ENCODE assay signal across 21 mouse cellular contexts in the genomic region with DNA sequence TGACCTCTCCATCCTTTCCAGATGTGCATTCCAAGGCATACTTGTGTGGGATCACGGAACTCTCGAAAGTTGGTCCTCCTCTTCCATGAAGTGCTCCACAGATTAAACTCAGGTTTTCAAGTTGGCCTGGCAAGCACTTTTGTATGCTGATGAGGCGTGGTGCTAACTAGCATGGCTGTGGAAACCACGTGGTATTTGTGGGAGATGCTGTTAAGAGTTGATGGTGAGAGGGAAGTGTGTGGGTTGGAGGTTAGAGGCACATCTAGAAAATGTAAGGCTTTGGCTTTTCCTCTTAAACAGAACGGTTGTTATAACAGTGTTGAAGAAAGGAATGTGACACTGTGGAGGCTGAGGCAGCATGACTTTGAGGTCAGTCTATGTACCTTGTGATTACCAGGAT. TPM values are rescaled to one million over a fixed set of nuclear protein-coding genes. Genes with fewer than 3 reads are reported as not detected.
DNase-seq lines count a peak whose midpoint lies in the region; ATAC-seq and TF ChIP-seq lines count a peak whose summit lies in the region.
"Had no signal": no experiment of that assay in that cellular context is flagged by ENCODE, and none has a peak within 500 bp of the region (broad histone marks: within the 10 kb centered on the region; RNA-seq: fewer than 3 reads in every experiment).

No protein-coding gene starts in this region.

- peak; percentile 11 for DNase-seq in thymus, postnatal 14 days
- DNase-seq in thymus, adult 18-20 months, result no peak
- no peak for DNase-seq in MEL (ENCODE audit: low read depth, low spot score)
- DNase-seq in naive thymus-derived CD4-positive, alpha-beta T cell, adult 2 months (ENCODE audit: low read depth), result peak; percentile 48
- no peak for DNase-seq in gastrocnemius, postnatal 10 days
- DNase-seq: adrenal gland, postnatal 25 days; cerebellum, adult 8-10 months; cerebellum, postnatal 25 days; gastrocnemius, adult 2 months; gastrocnemius, postnatal 36 days; heart, adult 18-20 months; kidney, adult 11 months had no signal

- no peaks in the 10 kb centered on the region; a peak in 1 of 4 replicates for H3K27me3 ChIP-seq in MEL (ENCODE audit: control insufficient read depth in 1 of 2, insufficient read depth in 2 of 2, low read length in 2 of 2)
- H3K27me3 ChIP-seq in heart, embryonic 12.5 days (replicated peaks), result no peaks in the 10 kb centered on the region
- H3K27me3 ChIP-seq: CH12.LX; embryonic facial prominence, embryonic 13.5 days; forebrain, embryonic 13.5 days; heart, embryonic 15.5 days; hindbrain, embryonic 15.5 days had no signal

- H3K79me2 ChIP-seq in MEL (ENCODE audit: control insufficient read depth, insufficient read depth, low read length, poor library complexity), result no peaks in the 10 kb centered on the region

- no peak for TF ChIP-seq RAD21 in MEL (IDR thresholded peaks at IDR 0.05; ENCODE audit: low read depth, low read length)

- H3K4me3 ChIP-seq in MEL (ENCODE audit: control insufficient read depth in 1 of 2, insufficient read depth in 1 of 2, low read depth in 2 of 2, low read length in 2 of 2), result no peak overlapping the region
- no peak overlapping the region for H3K4me3 ChIP-seq in heart, embryonic 12.5 days
- H3K4me3 ChIP-seq: embryonic facial prominence, embryonic 13.5 days; forebrain, embryonic 13.5 days; gastrocnemius, adult 2 months; heart, embryonic 10.5 days; heart, embryonic 15.5 days; hindbrain, embryonic 15.5 days had no signal

- no peaks in the 10 kb centered on the region for H3K9me3 ChIP-seq in MEL (replicated peaks; ENCODE audit: insufficient read depth, low read length)
- H3K9me3 ChIP-seq in heart, embryonic 12.5 days (replicated peaks), result no peaks in the 10 kb centered on the region
- H3K9me3 ChIP-seq: embryonic facial prominence, embryonic 13.5 days; forebrain, embryonic 13.5 days; heart, embryonic 10.5 days; heart, embryonic 15.5 days; hindbrain, embryonic 15.5 days had no signal

- TF ChIP-seq POLR2A in MEL (IDR thresholded peaks at IDR 0.05; ENCODE audit: control insufficient read depth in 1 of 2, insufficient read depth in 1 of 2, low read depth in 1 of 2, low read length in 2 of 2, poor library complexity in 1 of 2), result no peak

- no peaks in the 10 kb centered on the region for H3K36me3 ChIP-seq in MEL (ENCODE audit: control insufficient read depth in 1 of 2, insufficient read depth in 2 of 2, low read length in 2 of 2)
- H3K36me3 ChIP-seq in heart, embryonic 12.5 days, result no peaks in the 10 kb centered on the region
- H3K36me3 ChIP-seq: embryonic facial prominence, embryonic 13.5 days; heart, embryonic 10.5 days; heart, embryonic 15.5 days; hindbrain, embryonic 15.5 days had no signal

- TF ChIP-seq EP300 in MEL (IDR thresholded peaks at IDR 0.05; ENCODE audit: low read depth in 1 of 2, low read length in 2 of 2), result no peak

- H3K4me2 ChIP-seq in heart, embryonic 12.5 days, result no peak overlapping the region
- H3K4me2 ChIP-seq: embryonic facial prominence, embryonic 13.5 days; forebrain, embryonic 13.5 days; heart, embryonic 15.5 days; hindbrain, embryonic 15.5 days had no signal

- no peak overlapping the region for H3K27ac ChIP-seq in MEL (ENCODE audit: control insufficient read depth, low read depth, low read length)
- no peak overlapping the region for H3K27ac ChIP-seq in heart, embryonic 12.5 days (ENCODE audit: poor library complexity, severe bottlenecking)
- H3K27ac ChIP-seq: embryonic facial prominence, embryonic 13.5 days; forebrain, embryonic 13.5 days; gastrocnemius, adult 2 months; heart, embryonic 10.5 days; heart, embryonic 15.5 days; hindbrain, embryonic 15.5 days had no signal

- no peak overlapping the region for H3K9ac ChIP-seq in MEL (ENCODE audit: control insufficient read depth, low read depth, low read length, poor library complexity, severe bottlenecking)
- no peak overlapping the region for H3K9ac ChIP-seq in heart, embryonic 12.5 days
- H3K9ac ChIP-seq: embryonic facial prominence, embryonic 13.5 days; forebrain, embryonic 13.5 days; heart, embryonic 15.5 days; hindbrain, embryonic 15.5 days had no signal

- H3K4me1 ChIP-seq in MEL (ENCODE audit: control insufficient read depth in 1 of 2, insufficient read depth in 2 of 2, low read length in 2 of 2), result no peaks in the 10 kb centered on the region
- peaks cover 12% of the 10 kb centered on the region for H3K4me1 ChIP-seq in heart, embryonic 12.5 days (replicated peaks)
- H3K4me1 ChIP-seq: embryonic facial prominence, embryonic 13.5 days; forebrain, embryonic 13.5 days; heart, embryonic 10.5 days; hindbrain, embryonic 15.5 days had no signal

- peak; percentile 76 for ATAC-seq in common myeloid progenitor, adult 5-6 weeks (replicated peaks; ENCODE audit: low read depth, poor library complexity, severe bottlenecking)
- ATAC-seq in megakaryocyte, adult 5-6 weeks (ENCODE audit: poor library complexity, severe bottlenecking), result no peak
- ATAC-seq in heart, embryonic 12.5 days (ENCODE audit: insufficient number of reproducible peaks, low FRiP score), result no peak
- ATAC-seq: forebrain, embryonic 13.5 days had no signal

- WGBS in heart, embryonic 12.5 days, result 69% methylated on average over 5 of the region's 5 CpGs

- no peak for TF ChIP-seq CTCF in MEL (IDR thresholded peaks at IDR 0.05 in 2 of 3, conservative IDR thresholded peaks at IDR 0.05 in 1 of 3; ENCODE audit: control insufficient read depth in 1 of 3, insufficient read depth in 1 of 3, low read depth in 2 of 3, low read length in 3 of 3, poor library complexity in 1 of 3, severe bottlenecking in 1 of 3)

TF ChIP-seq in MEL, 35 proteins besides CTCF, POLR2A, EP300 and RAD21:
- TF ChIP-seq HCFC1 (IDR thresholded peaks at IDR 0.05; ENCODE audit: low read depth, low read length) (no peak), SMC3 (IDR thresholded peaks at IDR 0.05; ENCODE audit: low read depth, low read length) (no peak), ETS1 (IDR thresholded peaks at IDR 0.05; ENCODE audit: low read depth, low read length) (no peak), MAX (IDR thresholded peaks at IDR 0.05; ENCODE audit: low read length) (peak; percentile 69), E2F4 (IDR thresholded peaks at IDR 0.05; ENCODE audit: borderline replicate concordance, low read depth, low read length) (no peak), CHD1 (IDR thresholded peaks at IDR 0.05; ENCODE audit: low read depth, low read length) (no peak), USF1 (IDR thresholded peaks at IDR 0.05; ENCODE audit: low read depth, low read length) (peak; percentile 42; the same call in 1 of the 2 replicates), ELF1 (IDR thresholded peaks at IDR 0.05; ENCODE audit: low read depth, low read length) (no peak)

RNA-seq across cellular contexts. Expression of a gene that starts 13.5 kb away (rescaled TPM):
- total RNA-seq in MEL (2012; rRNA removed), result 0.23 and 0.29 TPM in 2 replicates
- polyA plus RNA-seq in MEL (2012; ENCODE audit: insufficient read depth in 1 of 2, insufficient read length in 2 of 2, low read depth in 1 of 2, low replicate concordance in 2 of 2, missing spikeins in 1 of 2), result under 1 TPM in 1 of 2 experiments, not detected in 1; 0.39 TPM
- total RNA-seq in common myeloid progenitor, adult 5-6 weeks (2017), result 0.87 and 1.3 TPM in 2 replicates
- total RNA-seq in megakaryocyte, adult 5-6 weeks (2015), result 25.0 and 31.4 TPM in 2 replicates
- 8.4 and 9.6 TPM in 2 replicates for total RNA-seq in megakaryocyte, adult 5-6 weeks (2017)
- polyA plus RNA-seq in heart, embryonic 12.5 days (2016; fragmentation: Nextera tagmentation; extraction: Ambion mirVana), result 1.6 and 1.8 TPM in 2 replicates
- total RNA-seq in gastrocnemius, postnatal 10 days (2021), result 1 to 10 TPM in 1 of 2 experiments, under 1 TPM in 1; 0.59 to 1.7 TPM

RNA-seq across cellular contexts. Expression of a gene that starts 24.2 kb away (rescaled TPM):
- total RNA-seq in MEL (2012; rRNA removed), result not detected in 2 replicates
- not detected for polyA plus RNA-seq in MEL (2012; ENCODE audit: insufficient read depth in 1 of 2, insufficient read length in 2 of 2, low read depth in 1 of 2, low replicate concordance in 2 of 2, missing spikeins in 1 of 2)
- total RNA-seq in common myeloid progenitor, adult 5-6 weeks (2017), result 0.14 TPM in 1 of 2 replicates, not detected in the other
- 0.22 TPM in 1 of 2 replicates, not detected in the other for total RNA-seq in megakaryocyte, adult 5-6 weeks (2015)
- 0.48 TPM in 1 of 2 replicates, not detected in the other for total RNA-seq in megakaryocyte, adult 5-6 weeks (2017)
- polyA plus RNA-seq in heart, embryonic 12.5 days (2016; fragmentation: Nextera tagmentation; extraction: Ambion mirVana), result 0.24 and 0.61 TPM in 2 replicates
- total RNA-seq in gastrocnemius, postnatal 10 days (2021), result under 1 TPM; 0.14 to 0.25 TPM
- total RNA-seq: CH12.LX; gastrocnemius, adult 2 months; gastrocnemius, postnatal 36 days; heart, adult 18-20 months had no signal

RNA-seq across cellular contexts. Expression of a gene that starts 25.7 kb away (rescaled TPM):
- 0.04 and 0.13 TPM in 2 replicates for total RNA-seq in MEL (2012; rRNA removed)
- under 1 TPM in 1 of 2 experiments, not detected in 1; 0.93 TPM for polyA plus RNA-seq in MEL (2012; ENCODE audit: insufficient read depth in 1 of 2, insufficient read length in 2 of 2, low read depth in 1 of 2, low replicate concordance in 2 of 2, missing spikeins in 1 of 2)
- total RNA-seq in common myeloid progenitor, adult 5-6 weeks (2017), result 0.39 and 0.78 TPM in 2 replicates
- total RNA-seq in megakaryocyte, adult 5-6 weeks (2015), result 9.7 and 10.6 TPM in 2 replicates
- total RNA-seq in megakaryocyte, adult 5-6 weeks (2017), result 7.0 and 7.8 TPM in 2 replicates
- 8.8 and 9.0 TPM in 2 replicates for polyA plus RNA-seq in heart, embryonic 12.5 days (2016; fragmentation: Nextera tagmentation; extraction: Ambion mirVana)
- 1 to 10 TPM; 4.3 TPM for total RNA-seq in gastrocnemius, postnatal 10 days (2021)

Comparison
In these comparisons a context has a peak if more than half of its experiments do, and no peak if none do; other contexts are left out.
1. DNase-seq: peak in thymus, postnatal 14 days (single experiment) and naive thymus-derived CD4-positive, alpha-beta T cell, adult 2 months (single experiment); none in thymus, adult 18-20 months (0 of 2), MEL (single experiment) and gastrocnemius, postnatal 10 days (single experiment).